Mouse (Mus musculus) lung, adult 2 months (tissue): Measurements from ENCODE around the gene Cmss1. TPM values are rescaled to one million over a fixed set of nuclear protein-coding genes. Genes with fewer than 3 reads are reported as not detected.

ENCODE experiments used
- DNase-seq: peaks from one replicate; pipeline ENCODE4 v3.0.0; 2022
- H3K4me1 ChIP-seq: fragments of 200-500 bp; 2 replicates; pipeline ENCODE4 v1.6.1; 2011; ENCODE audit warnings: low read length; ENCODE audit not compliant: control insufficient read depth, insufficient read depth
- H3K4me3 ChIP-seq: fragments of 200-500 bp; replicated peaks from 2 replicates; pipeline ENCODE3; 2011; ENCODE audit warnings: low read depth, mild to moderate bottlenecking, control low read depth, low read length; ENCODE audit errors: extremely low read depth
- CTCF ChIP-seq: fragments of 200-500 bp; IDR thresholded peaks from 2 replicates; pipeline ENCODE4 v1.5.1; 2011; ENCODE audit warnings: mild to moderate bottlenecking, low read length, control low read depth; ENCODE audit not compliant: insufficient read depth
- POLR2A ChIP-seq: fragments of 200-500 bp; IDR thresholded peaks from 2 replicates; pipeline ENCODE4 v1.6.1; 2011; ENCODE audit warnings: low read depth, mild to moderate bottlenecking, control low read depth, low read length, borderline replicate concordance; ENCODE audit errors: extremely low read depth
- WGBS: fragments of 180-500 bp; shearing (Covaris S2); methylation state at CpG from one replicate; pipeline ENCODE4 v1.1.7; 2018; 5-methylcytosine and 5-hydroxymethylcytosine counted together
- polyA plus RNA-seq: library from polyadenylated mRNA; depleted of rRNA; stranded (reverse); fragments of >200 nt; gene quantifications from 2 replicates; pipeline ENCODE4 v1.2.3, GENCODE M21; 2012

Cmss1 gene
- polyA plus RNA-seq, 1 experiment, result 8.0 TPM

DNA sequence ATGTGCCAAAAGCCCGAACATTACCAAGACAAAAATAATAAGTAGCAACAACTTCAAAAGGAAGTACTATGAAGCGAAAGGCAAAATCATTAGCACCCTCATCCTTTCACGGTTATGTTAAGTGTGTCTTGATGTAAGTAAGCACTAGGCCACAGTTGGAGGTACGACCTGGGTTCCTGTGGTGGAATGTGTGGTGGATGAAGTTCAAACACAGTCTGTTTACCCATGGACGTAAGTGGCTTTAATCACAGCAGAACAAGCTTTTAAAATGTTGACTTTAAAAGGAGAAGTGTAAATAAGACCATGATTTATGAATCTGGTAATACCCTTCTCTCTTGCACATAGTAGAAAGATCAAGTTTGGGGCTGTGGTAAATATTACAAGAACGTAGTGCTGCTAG lies 100.5 kb downstream of the Cmss1 start:
- WGBS, result 58% methylated on average over 6 of the region's 6 CpGs
- DNase-seq, result no peak
- H3K4me3 ChIP-seq, result no peak overlapping the region
- no peaks in the 10 kb centered on the region for H3K4me1 ChIP-seq
- TF ChIP-seq POLR2A, result no peak
- no peak for TF ChIP-seq CTCF

DNA sequence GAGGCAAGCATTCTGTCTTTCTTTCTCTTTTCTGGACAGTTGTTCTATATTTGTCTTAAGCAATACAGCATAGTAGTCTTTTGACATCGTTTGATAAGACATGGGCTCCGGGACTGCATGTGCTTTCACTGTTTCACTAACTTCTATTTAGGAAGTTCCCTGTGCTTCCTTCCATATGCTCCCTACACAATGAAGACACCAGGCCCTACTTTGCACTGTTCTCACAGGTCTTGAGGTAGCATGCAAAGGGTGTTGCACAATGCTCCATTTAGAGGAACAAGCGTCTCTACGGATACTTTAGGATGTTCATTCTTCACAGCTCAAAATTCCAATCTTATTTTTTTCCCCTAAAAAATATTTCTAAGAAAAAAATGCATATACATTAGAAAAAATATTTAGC lies 101.9 kb downstream of the Cmss1 start:
- 65% methylated on average over 4 of the region's 4 CpGs for WGBS
- TF ChIP-seq CTCF (no peak), POLR2A (no peak)
- H3K4me3 ChIP-seq, result no peak overlapping the region
- no peak for DNase-seq
- H3K4me1 ChIP-seq, result no peaks in the 10 kb centered on the region

DNA sequence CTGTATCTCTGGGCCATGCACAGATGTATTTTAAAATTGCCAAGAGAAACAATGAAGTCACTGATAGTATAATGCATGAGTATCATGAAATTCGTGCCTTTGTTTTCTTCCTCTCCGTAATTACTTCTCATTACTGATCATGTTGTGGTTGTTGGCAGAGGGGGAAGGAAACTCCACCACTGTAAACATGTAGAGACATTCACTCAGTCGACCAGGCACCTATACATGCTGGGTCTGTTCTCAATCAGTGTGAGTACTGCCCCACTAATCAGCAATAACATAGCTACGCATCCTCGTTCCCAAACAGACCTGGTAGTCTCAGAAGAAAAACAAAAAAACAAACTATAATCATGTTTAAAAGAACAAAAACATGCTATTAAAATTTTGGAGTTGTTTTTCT lies 103.9 kb downstream of the Cmss1 start:
- WGBS, result 59% methylated on average over 5 of the region's 5 CpGs
- Histone ChIP-seq H3K4me1 (no peaks in the 10 kb centered on the region), H3K4me3 (no peak overlapping the region)
- TF ChIP-seq CTCF, result no peak
- TF ChIP-seq POLR2A, result no peak
- no peak for DNase-seq

DNA sequence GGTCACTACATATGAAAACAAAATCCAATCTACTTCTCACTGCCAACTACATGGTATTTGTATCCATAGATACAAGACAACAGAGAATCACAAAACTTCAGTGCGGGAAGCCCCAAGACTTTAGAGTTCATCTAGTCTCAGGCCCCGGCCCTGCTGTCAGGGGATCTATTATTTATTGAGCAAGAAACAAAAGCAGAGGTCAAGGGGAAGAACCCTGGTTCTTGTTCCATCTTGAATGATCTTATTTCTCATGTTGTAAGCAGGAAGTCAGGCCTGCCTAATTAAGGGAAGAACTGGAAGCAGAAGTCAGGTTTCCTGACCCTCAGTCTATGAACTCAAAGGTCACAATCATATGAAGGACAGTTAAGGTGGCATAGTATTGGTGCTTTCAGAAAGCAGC lies 104.4 kb downstream of the Cmss1 start:
- no peaks in the 10 kb centered on the region for H3K4me1 ChIP-seq
- 31% methylated on average over 2 of the region's 2 CpGs for WGBS
- H3K4me3 ChIP-seq, result no peak overlapping the region
- TF ChIP-seq CTCF (no peak), POLR2A (no peak)
- no peak for DNase-seq

DNA sequence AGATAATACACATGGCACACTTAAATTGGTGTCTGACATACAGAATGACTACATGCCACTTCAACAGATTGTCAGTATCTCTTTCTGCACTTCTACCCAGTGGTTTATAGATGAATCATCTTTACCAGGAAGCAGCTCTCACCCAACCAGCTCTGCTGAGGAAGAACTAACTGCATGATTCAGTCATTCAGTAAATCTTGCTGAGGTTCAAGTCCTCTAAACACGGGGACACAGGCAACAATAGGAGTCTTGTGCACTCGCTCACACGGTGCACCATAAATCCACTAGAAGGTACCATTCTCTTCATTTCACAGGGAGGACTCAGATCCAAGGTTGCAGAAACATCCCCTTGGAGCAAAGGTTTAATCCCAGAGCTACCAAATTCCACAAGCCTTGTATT lies 105.8 kb downstream of the Cmss1 start:
- H3K4me1 ChIP-seq, result no peaks in the 10 kb centered on the region; the same call in none of the 2 replicates
- DNase-seq, result no peak
- WGBS, result 62% methylated on average over 3 of the region's 3 CpGs
- H3K4me3 ChIP-seq, result no peak overlapping the region
- TF ChIP-seq CTCF, result no peak
- TF ChIP-seq POLR2A, result no peak

DNA sequence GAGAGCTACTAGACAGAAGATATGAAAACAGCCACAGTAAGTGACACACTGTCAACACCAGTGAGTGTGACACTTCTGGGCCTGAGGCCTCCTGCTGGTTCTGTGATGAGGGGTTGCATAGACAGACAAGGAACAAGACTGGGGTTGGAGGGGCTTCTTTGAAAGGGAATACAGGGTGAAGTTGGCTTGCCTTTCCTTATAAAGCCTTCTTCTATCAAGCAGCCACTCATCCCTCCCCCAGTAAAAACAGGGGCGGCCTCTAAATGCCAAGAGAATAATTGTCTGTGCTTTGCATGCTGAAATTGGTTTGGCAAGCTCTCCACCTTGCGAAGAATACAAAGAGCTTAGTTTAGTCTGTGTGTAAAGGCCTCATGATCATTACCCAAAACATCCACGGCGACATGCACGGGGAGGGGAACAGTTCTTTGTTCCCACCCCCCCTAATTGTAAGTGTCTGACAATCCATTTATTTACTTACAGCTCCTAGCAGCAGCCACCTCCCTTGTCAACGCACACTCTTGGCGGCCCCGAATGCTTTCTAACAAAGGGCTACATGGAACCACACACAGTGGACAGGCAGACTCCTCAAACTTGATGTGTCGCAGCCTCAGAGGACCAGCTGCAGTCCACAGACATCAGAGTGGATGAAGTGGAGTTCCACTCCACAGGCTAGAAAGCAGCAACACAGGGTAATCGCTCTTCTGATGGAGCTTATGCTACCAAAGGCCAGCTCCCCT lies 110.1 kb downstream of the Cmss1 start:
- TF ChIP-seq CTCF, result no peak
- TF ChIP-seq POLR2A, result no peak
- no peak for DNase-seq
- Histone ChIP-seq H3K4me3 (no peak overlapping the region), H3K4me1 (peaks cover 3% of the 10 kb centered on the region)
- WGBS, result 58% methylated on average over 10 of the region's 10 CpGs

DNA sequence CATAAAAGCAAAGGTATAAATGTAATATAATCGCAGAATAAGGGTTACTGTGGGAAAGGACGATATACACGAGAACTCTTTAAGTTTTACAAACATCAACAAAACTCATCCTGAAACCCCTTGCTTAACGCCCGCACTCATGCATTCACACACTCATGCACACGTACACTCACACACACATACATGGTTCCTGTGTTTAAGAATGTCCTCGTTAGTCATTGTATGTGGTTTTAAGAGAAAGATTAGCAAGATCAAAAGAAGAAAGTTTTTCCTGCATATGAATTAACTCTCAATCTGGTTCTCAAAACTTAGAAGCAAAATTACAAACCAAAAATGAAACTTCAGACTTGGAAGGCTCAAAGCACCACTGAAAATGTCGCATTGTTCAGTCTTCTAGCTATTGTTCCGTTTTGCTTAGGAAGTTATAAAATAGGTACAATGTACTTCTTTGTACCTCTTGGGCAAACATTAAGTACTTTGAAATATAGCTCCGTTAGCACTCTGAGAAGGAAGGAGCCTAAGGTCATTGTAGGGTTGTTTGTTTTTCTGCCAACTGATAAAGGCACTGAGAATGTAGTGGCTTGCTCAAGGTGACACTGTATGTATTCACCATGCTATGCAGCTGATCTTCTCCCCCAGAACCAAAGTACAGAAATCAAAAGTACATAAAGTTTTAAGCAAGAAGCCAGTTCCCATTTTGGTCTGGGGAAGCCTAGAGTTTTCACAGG lies 111.0 kb downstream of the Cmss1 start:
- 59% methylated on average over 10 of the region's 10 CpGs for WGBS
- peaks cover 3% of the 10 kb centered on the region for H3K4me1 ChIP-seq
- DNase-seq, result no peak
- no peak overlapping the region for H3K4me3 ChIP-seq
- TF ChIP-seq POLR2A (no peak), CTCF (no peak)

DNA sequence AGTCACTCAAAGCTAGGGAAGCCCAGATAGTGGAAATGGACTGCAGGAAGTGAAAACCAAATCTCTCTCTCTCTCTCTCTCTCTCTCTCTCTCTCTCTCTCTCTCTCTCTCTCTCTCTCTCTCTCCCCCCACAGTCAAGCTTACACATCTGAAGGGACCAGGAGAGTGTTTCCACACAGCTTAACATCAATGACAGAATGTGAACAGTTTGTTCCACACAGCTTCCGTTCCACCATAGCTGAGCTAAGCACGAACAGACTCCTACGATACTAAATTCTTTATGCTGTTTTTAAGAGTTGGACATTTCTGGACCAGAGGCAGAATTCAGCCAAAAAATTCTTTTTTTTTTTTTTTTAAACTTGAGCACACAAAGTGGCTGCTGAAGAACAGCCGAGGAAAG lies 114.8 kb downstream of the Cmss1 start:
- TF ChIP-seq CTCF, result no peak
- TF ChIP-seq POLR2A, result no peak
- no peak for DNase-seq
- 85% methylated on average over 4 of the region's 4 CpGs for WGBS
- Histone ChIP-seq H3K4me1 (peaks cover 3% of the 10 kb centered on the region), H3K4me3 (no peak overlapping the region)

DNA sequence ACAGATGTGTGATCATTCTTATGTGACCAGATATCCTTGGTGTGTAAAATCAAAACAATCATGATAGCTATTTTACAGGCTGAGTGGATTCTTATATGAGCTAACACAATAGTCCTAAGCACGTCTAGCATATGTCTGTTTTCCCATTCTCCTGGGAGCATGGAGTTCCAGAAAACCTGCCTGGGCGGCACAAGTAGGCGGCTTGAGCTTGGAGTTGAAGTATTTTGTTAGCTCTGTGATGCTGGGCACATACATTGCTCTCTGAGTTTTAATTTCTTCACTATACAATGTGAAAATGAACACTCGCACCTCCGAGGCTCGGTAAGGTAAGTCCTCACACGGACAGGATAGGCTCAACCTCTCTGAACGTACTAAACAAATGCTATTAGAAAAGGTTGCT lies 116.0 kb downstream of the Cmss1 start:
- DNase-seq, result no peak
- WGBS, result 95% methylated on average over 8 of the region's 8 CpGs
- H3K4me1 ChIP-seq, result peaks cover 3% of the 10 kb centered on the region; the same call in 1 of the 2 replicates

DNA sequence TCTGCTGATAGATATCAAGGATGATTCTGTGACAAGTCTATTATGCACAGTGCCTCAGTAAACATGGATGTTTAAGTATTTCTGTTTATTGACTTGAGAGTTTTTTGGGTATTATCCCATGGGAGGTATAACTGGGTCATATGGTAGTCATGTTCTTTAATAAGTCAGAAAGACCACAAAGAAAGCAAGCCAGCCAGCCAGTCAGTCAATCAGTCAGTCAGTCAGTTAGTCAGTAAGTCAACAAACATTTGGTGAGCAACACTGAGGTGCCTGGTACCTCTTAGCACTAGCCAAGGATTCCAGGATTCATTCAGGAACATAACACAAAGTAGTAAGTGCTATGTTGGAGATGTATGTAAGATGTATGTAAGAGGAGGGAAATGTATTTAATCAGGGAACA lies 118.0 kb downstream of the Cmss1 start:
- no peak overlapping the region for H3K4me3 ChIP-seq
- DNase-seq, result no peak
- no peaks in the 10 kb centered on the region; the same call in 1 of the 2 replicates for H3K4me1 ChIP-seq
- TF ChIP-seq CTCF, result no peak
- no peak for TF ChIP-seq POLR2A

More for the DNA sequence above, 116.0 kb downstream of the Cmss1 start:
- no peak overlapping the region for H3K4me3 ChIP-seq
- TF ChIP-seq CTCF (no peak), POLR2A (no peak)
